Mouse (Mus musculus): ENCODE data around the gene Med27.

- TF ChIP-seq CTCF (conservative IDR thresholded peaks at IDR 0.05 in 1 of 2, IDR thresholded peaks at IDR 0.05 in 1 of 2; ENCODE audit: low read depth in 2 of 2, low read length in 2 of 2) (no peak), MYC (IDR thresholded peaks at IDR 0.05; ENCODE audit: low read depth, low read length) (no peak), EP300 (IDR thresholded peaks at IDR 0.05; ENCODE audit: low read length) (no peak), JUN (IDR thresholded peaks at IDR 0.05; ENCODE audit: insufficient read depth, low read depth, low read length) (no peak), GABPA (IDR thresholded peaks at IDR 0.05; ENCODE audit: insufficient replicate concordance, low read depth, low read length) (no peak), ZC3H11A (IDR thresholded peaks at IDR 0.05; ENCODE audit: low read depth, low read length) (no peak)
Observed at GRCm38 (mm10) chr2:29419946-29420345, 73.3 kb downstream of the Med27 start.

All from CH12.LX (cell line).